Mouse (Mus musculus) kidney, postnatal 0 days (tissue): ENCODE results near the gene Skil. TPM values are rescaled to one million over a fixed set of nuclear protein-coding genes. Genes with fewer than 3 reads are reported as not detected.
"Not testable (repeated sequence)": the region's sequence is repeated elsewhere in the genome, so short reads cannot be mapped to it uniquely, and the experiment has no call there.

Source experiments
- ATAC-seq: fragments of 200-750 bp; cut with Nextera tagmentation; replicated peaks from 2 replicates; pipeline ENCODE4 v1.8.0; 2017; ENCODE audit warnings: low read depth, moderate number of reproducible peaks, moderate TSS enrichment, moderate library complexity; ENCODE audit not compliant: low FRiP score
- DNase-seq: peaks from one replicate; pipeline ENCODE4 v3.0.0-alpha.2; 2016; ENCODE audit warnings: low spot score
- H3K27ac ChIP-seq: fragments of 300-500 bp; sonication (generic); 2 replicates; pipeline ENCODE4 v1.5.1; 2014; ENCODE audit warnings: mild to moderate bottlenecking
- H3K27me3 ChIP-seq: fragments of 300-500 bp; sonication (generic); 2 replicates; pipeline ENCODE4 v1.6.1; 2014; ENCODE audit warnings: low read length, mixed read lengths; ENCODE audit not compliant: insufficient read depth
- H3K36me3 ChIP-seq: fragments of 300-500 bp; sonication (generic); 2 replicates; pipeline ENCODE4 v1.6.1; 2014; ENCODE audit warnings: low read length, mixed read lengths; ENCODE audit not compliant: insufficient read depth
- H3K4me1 ChIP-seq: fragments of 300-500 bp; sonication (generic); replicated peaks from 2 replicates; pipeline ENCODE4 v1.6.1; 2014; ENCODE audit warnings: antibody characterized with exemption, low read length, mixed read lengths; ENCODE audit not compliant: insufficient read depth
- H3K4me2 ChIP-seq: fragments of 300-500 bp; sonication (generic); 2 replicates; pipeline ENCODE4 v1.6.1; 2014; ENCODE audit warnings: mild to moderate bottlenecking, low read length, moderate library complexity, mixed read lengths
- H3K4me3 ChIP-seq: fragments of 300-500 bp; sonication (generic); replicated peaks from 2 replicates; pipeline ENCODE4 v1.5.1; 2014; ENCODE audit warnings: low read depth, low read length
- H3K9ac ChIP-seq: fragments of 300-500 bp; sonication (generic); 2 replicates; pipeline ENCODE4 v1.6.1; 2014; ENCODE audit warnings: low read depth, low read length
- H3K9me3 ChIP-seq: fragments of 300-500 bp; sonication (generic); replicated peaks from 2 replicates; pipeline ENCODE4 v1.6.1; 2016; ENCODE audit warnings: low read length, inconsistent platforms, mixed read lengths
- CTCF ChIP-seq: IDR thresholded peaks from 2 replicates; pipeline ENCODE4 v1.5.1; 2016; ENCODE audit warnings: antibody characterized with exemption, low read depth, mild to moderate bottlenecking, moderate library complexity
- WGBS: fragments of 180-500 bp; shearing (Covaris S2); extraction: QIAGEN DNeasy Blood & Tissue Kit; methylation state at CpG from one replicate; pipeline ENCODE4 v1.1.7; 2014; 5-methylcytosine and 5-hydroxymethylcytosine counted together
- polyA plus RNA-seq: library from polyadenylated mRNA; unstranded; fragments of >200 nt; fragmentation: Nextera tagmentation; extraction: Ambion mirVana; gene quantifications from 2 replicates; pipeline ENCODE4 v1.2.1, GENCODE M21; 2015

Skil gene
- polyA plus RNA-seq, 1 experiment from 2014 or later = 20.7 TPM

DNA sequence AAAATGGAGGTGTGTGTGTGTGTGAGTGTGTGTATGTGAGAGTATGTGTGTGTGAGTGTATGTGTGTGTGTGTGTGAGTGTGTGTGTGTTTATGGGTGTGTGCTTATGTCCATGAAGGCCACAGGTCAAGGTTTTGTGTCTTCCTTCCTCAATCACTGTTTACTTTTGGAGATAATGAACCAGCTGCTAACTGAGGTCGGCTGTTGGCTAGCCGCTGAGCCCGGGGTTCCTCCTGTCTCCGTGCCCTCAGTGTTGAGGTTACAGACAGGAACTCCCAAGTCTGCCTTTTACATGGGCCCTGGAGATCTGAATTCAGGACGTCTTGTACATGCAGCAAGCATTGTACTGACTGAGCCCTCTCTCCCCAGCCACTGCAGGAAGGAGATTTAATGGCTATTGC lies 38.8 kb downstream of the Skil start:
- H3K4me1 ChIP-seq = no peaks in the 10 kb centered on the region
- H3K27ac ChIP-seq = no peak overlapping the region
- H3K27me3 ChIP-seq = no peaks in the 10 kb centered on the region
- 30% methylated on average over 5 of the region's 5 CpGs for WGBS
- no peaks in the 10 kb centered on the region for H3K36me3 ChIP-seq
- DNase-seq (no peak), ATAC-seq (no peak)
- H3K9me3 ChIP-seq = no peaks in the 10 kb centered on the region
- no peak for TF ChIP-seq CTCF
- no peak overlapping the region for H3K9ac ChIP-seq
- no peak overlapping the region for H3K4me2 ChIP-seq
- no peak overlapping the region for H3K4me3 ChIP-seq

- H3K9me3 ChIP-seq = no peaks in the 10 kb centered on the region
- no peak for ATAC-seq
- H3K36me3 ChIP-seq = no peaks in the 10 kb centered on the region
- H3K4me2 ChIP-seq = no peak overlapping the region
- no peaks in the 10 kb centered on the region for H3K4me1 ChIP-seq
- no peak for DNase-seq
- TF ChIP-seq CTCF = no peak
- no peaks in the 10 kb centered on the region for H3K27me3 ChIP-seq
- H3K27ac ChIP-seq = no peak overlapping the region
- H3K4me3 ChIP-seq = no peak overlapping the region
- 79% methylated on average over 8 of the region's 8 CpGs for WGBS
- H3K9ac ChIP-seq = no peak overlapping the region
These were observed 39.4 kb downstream of the Skil start for GRCm38 (mm10) chr3:31134246-31134645.

- no peak overlapping the region for H3K4me3 ChIP-seq
- H3K27me3 ChIP-seq = no peaks in the 10 kb centered on the region
- H3K4me2 ChIP-seq = no peak overlapping the region
- H3K27ac ChIP-seq = no peak overlapping the region
- no peaks in the 10 kb centered on the region for H3K36me3 ChIP-seq
- DNase-seq = no peak
- TF ChIP-seq CTCF = no peak
- no peaks in the 10 kb centered on the region for H3K9me3 ChIP-seq
- ATAC-seq = no peak
- H3K9ac ChIP-seq = no peak overlapping the region
- WGBS = 29% methylated on average over 7 of the region's 7 CpGs
- no peaks in the 10 kb centered on the region for H3K4me1 ChIP-seq
These were observed 39.8 kb downstream of the Skil start for GRCm38 (mm10) chr3:31134696-31135095.

DNA sequence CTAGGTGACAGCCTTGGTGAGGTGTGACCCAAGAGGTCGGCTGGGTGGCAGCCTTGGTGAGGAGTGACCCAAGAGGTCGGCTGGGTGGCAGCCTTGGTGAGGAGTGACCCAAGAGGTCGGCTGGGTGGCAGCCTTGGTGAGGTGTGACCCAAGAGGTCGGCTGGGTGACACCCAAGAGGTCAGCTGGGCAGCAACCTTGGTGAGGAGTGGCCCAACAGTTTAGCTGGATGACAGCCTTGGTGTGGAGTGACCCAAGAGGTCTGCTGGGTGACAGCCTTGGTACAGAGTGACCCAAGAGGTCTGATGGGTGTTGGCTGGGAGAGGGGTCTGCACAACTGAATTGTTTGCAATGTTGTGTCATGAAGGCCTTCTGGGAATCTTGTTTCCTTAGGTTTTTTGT lies 41.7 kb downstream of the Skil start:
- H3K4me1 ChIP-seq, H3K9me3 ChIP-seq, ATAC-seq, H3K4me3 ChIP-seq, H3K27ac ChIP-seq, H3K4me2 ChIP-seq, H3K9ac ChIP-seq, DNase-seq, H3K27me3 ChIP-seq, H3K36me3 ChIP-seq: not testable (repeated sequence)
- 58% methylated on average over 4 of the region's 4 CpGs for WGBS

GRCm38 (mm10) chr3:31138454-31139424 lies 43.9 kb downstream of the Skil start:
- 58% methylated on average over 13 of the region's 13 CpGs for WGBS
- no peak for ATAC-seq

GRCm38 (mm10) chr3:31141621-31142020 lies 46.8 kb downstream of the Skil start:
- H3K4me2 ChIP-seq = no peak overlapping the region
- H3K27me3 ChIP-seq = no peaks in the 10 kb centered on the region
- DNase-seq = no peak
- WGBS = 85% methylated on average over 4 of the region's 4 CpGs
- no peaks in the 10 kb centered on the region for H3K4me1 ChIP-seq
- H3K4me3 ChIP-seq = no peak overlapping the region
- H3K36me3 ChIP-seq = no peaks in the 10 kb centered on the region
- TF ChIP-seq CTCF = no peak
- H3K27ac ChIP-seq = no peak overlapping the region
- ATAC-seq = no peak
- H3K9ac ChIP-seq = no peak overlapping the region
- no peaks in the 10 kb centered on the region for H3K9me3 ChIP-seq

More at GRCm38 (mm10) chr3:31138454-31139424, 43.9 kb downstream of the Skil start:
- Histone ChIP-seq H3K4me3 (no peak overlapping the region), H3K9ac (no peak overlapping the region), H3K36me3 (no peaks in the 10 kb centered on the region), H3K4me1 (no peaks in the 10 kb centered on the region), H3K27ac (no peak overlapping the region), H3K4me2 (no peak overlapping the region), H3K9me3 (no peaks in the 10 kb centered on the region), H3K27me3 (no peaks in the 10 kb centered on the region)
- peak; percentile 88 for TF ChIP-seq CTCF
- peak; percentile 90 for DNase-seq

DNA sequence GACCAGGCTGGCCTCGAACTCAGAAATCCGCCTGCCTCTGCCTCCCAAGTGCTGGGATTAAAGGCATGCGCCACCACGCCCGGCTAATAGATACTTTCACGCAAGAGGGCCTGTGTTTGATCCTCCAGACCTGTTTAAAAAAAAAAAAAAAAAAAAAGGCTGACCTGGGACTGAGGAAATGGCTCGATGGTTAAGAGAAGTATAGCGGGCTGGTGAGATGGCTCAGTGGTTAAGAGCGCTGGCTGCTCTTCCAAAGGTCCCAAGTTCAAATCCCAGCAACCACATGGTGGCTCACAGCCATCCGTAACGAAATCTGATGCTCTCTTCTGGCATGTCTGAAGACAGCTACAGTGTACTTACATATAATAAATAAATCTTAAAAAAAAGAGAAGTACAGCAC lies 50.4 kb downstream of the Skil start:
- 87% methylated on average over 11 of the region's 11 CpGs for WGBS
- not testable (repeated sequence) for H3K4me1 ChIP-seq, H3K36me3 ChIP-seq, H3K9me3 ChIP-seq, DNase-seq, ATAC-seq, H3K27me3 ChIP-seq, H3K9ac ChIP-seq, H3K27ac ChIP-seq, H3K4me3 ChIP-seq, H3K4me2 ChIP-seq
